Mouse (Mus musculus): ENCODE measurements around the gene Cyp4f39.
"Not testable (repeated sequence)": the region's sequence is repeated elsewhere in the genome, so short reads cannot be mapped to it uniquely, and the experiment has no call there.

The Cyp4f39 gene

DNA sequence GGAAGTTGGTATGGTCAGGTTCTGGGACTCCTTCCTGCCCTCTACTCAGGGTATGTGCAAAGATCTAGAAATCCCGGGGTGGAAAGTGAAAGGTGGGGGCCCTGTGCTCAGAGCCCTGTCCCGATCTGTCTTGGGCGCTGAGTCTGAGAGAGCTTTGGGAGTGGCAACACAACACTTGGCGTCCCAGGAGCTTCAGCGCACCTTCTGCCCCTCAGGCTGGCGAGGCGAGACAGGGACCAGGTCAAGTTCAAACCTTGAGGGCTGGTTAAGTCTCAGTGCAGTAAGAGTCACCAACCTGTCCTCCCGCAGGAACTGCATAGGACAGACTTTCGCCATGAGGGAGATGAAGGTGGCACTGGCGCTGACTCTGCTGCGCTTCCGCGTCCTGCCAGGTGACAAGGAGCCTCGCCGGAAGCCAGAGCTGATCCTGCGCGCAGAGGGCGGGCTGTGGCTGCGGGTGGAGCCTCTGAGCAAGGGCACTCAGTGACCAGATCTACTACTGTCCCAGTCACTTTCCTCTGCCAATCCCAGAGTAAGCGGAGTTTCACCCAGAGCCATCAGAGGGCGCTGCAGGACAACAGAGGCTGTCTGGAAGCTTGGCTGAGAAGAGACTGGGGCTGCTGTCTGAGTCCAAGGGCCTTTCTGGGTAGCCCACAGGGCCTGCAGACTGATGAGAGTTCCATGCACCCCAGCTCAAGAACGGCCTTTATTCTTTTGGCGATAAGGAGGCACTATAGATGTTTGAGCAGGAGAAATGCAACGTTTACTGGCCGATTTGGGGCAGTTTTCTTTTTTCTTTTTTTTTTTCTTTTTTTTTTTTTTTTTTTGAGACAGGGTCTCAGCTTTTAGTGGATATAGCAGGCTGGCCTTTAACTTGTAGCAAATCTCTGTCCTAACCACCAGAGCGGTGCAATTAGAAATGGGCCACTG, 76.2 kb downstream of the Cyp4f39 start:
- DNase-seq (ENCODE audit: low spot score): peak; percentile 88

DNA sequence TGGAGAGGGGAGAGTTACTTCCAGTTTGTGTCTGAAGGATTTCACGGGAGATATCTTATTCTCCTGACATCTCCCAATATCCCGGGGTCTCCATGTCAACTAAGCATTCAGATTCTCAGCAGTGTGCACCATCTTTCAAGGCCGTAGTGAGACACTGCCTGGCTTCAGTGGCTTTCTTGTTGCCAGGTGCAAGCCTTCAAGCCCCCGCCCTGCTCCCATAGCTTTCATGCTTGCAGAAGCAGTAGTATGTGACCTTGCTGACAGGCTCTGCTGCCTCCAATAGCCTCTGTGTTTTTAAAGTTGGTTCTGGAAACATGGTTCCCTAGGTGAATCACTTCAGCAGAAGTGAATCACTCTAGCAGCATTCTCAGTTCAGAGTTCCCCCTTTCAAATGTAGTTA, 79.8 kb downstream of the Cyp4f39 start:
- DNase-seq (ENCODE audit: low spot score): not testable (repeated sequence)

DNA sequence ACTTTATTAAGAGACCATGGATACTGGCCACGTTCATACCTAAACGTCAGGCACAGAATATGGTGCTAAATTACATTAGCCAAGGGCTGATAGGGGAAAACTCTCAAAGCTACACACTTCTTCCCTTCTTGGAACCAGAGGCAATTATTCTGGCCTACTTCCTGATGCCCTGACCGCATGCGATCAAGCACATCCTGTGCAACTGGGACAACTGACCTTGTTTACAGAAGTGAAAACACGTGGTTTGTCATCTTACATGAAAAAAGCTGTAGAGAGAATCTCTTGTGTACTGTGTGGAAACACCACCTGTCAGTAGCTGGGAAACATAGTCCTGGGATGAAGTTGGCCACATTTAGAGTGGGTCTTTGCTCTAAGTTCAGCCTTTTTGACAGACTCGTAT, 81.5 kb downstream of the Cyp4f39 start:
- no peak for DNase-seq (ENCODE audit: low spot score)

DNA sequence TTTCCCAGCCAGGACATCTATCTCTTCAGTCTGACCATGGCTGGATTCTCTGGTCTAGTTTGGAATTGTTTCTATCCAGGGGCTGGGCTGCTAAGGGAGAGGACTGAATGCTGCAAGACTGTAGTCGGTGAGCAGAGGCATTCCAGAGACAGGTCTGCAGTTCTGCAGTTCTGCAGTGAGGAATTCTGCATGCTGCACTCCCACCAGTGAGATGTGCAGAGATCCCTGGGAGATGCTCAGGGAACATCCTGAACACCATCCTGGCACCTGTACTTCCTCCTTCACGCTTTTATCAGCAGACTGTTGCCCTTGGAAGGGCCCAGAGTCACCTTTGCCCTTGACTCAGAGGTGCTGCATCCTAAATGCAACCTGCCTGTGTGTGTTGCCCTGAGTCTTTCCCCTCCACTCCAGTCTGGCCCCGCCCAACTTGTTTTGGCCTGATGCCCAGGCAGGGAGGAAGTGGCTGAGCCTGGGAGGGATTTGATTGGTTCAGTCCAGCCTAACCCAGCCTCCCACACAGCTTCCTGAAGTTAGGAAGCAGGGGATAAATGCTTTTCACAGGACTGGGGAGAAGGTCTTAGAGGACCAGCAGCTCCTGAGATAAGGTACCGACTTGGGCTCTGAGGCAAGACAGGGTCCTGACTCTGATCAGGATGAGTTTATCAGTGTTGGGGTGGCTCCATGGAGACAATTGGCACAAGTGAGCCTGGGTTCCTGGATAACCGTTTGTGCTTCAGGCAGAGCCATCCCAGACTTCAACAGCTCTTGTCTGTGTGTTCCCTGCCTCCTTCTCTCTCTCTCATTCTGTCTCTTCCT, 83.7 kb downstream of the Cyp4f39 start, which contains the start of gene Cyp4f16:
TSS of gene Cyp4f16 (plus strand) at position 508 of the 816 bp plus-strand sequence.
- peak; percentile 68 for DNase-seq (ENCODE audit: low spot score)

DNA sequence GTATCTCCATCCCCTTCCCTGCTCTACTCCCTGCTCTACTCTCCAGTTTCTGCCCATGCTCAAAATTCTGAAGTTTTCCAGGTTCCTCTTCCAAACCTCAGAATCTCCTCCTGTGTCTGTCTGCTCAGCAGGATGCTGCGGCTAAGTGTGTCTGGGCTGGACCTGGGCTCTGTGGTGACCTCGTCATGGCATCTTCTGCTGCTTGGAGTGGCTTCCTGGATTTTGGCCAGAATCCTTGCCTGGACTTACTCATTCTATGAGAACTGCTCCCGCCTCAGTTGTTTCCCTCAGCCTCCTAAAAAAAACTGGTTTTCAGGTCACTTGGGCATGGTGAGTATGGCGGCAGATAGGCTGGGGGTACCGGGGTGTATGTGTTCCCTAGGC, 84.3 kb downstream of the Cyp4f39 start:
- DNase-seq (ENCODE audit: low spot score): no peak

Measured in T-cell, adult 2 months (primary cell).